Mouse (Mus musculus): ENCODE data around the gene Paqr5.

Paqr5 gene

GRCm38 (mm10) chr9:61907621-61908295 lies 118.9 kb downstream of the Paqr5 start:
- no peak for DNase-seq

DNA sequence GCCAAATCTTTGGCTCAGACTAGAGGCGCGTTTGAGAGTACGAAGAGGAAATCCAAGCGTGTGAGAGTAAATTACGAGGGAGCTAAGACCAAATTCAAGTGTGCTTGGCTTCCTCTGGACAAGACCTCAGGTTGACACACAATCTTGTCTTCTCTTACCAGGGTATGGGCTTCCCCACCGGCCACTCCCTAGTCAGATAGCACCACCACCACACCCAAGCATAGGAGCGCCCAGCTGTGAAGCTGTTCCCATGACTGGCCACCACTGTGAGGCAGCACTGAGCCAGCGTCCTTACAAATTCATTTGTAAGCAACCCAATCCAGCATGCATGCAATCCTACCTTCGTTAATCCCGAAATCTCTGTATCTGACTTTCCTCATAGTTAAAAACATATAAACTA lies 119.7 kb downstream of the Paqr5 start:
- DNase-seq, result no peak

- no peak for DNase-seq
Measured at GRCm38 (mm10) chr9:61905576-61905975, 121.1 kb downstream of the Paqr5 start.

DNA sequence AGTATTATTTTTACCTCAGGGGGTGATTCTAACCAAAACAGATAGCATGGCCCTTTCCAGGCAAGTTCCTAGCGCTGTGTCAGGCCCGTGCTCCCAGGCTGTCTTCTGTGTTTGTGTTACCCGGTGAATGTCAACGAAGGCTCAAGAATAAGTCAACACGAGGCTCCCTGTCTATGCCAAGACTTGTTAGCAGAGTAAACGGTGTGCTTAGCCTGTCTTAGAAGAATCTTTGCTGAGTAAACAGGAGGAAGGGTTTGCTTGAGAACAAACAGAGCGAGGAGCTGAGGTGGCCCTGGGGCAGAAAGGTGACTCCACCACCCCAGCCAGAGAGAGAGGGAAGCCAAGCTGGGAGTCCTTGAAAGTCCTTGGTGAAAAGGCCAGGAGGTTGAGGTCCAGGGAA lies 122.5 kb downstream of the Paqr5 start:
- no peak for DNase-seq

All from cerebellum, adult 9-10 months (tissue).